Mouse (Mus musculus) embryonic facial prominence, embryonic 11.5 days (tissue): ENCODE measurements around the gene Akt1s1. TPM values are rescaled to one million over a fixed set of nuclear protein-coding genes. Genes with fewer than 3 reads are reported as not detected.

Experiments
- ATAC-seq: fragments of 200-750 bp; cut with Nextera tagmentation; replicated peaks from 2 replicates; pipeline ENCODE4 v1.8.0; 2017; ENCODE audit warnings: low read depth; ENCODE audit not compliant: insufficient number of reproducible peaks, low FRiP score, low TSS enrichment
- DNase-seq: peaks from one replicate; pipeline ENCODE4 v3.0.0-alpha.2; 2015; ENCODE audit warnings: low spot score
- H3K27ac ChIP-seq: fragments of 300-500 bp; sonication (generic); replicated peaks from 2 replicates; pipeline ENCODE4 v1.5.1; 2014; ENCODE audit warnings: mild to moderate bottlenecking, low read depth, low read length, control low read depth
- H3K27me3 ChIP-seq: fragments of 300-500 bp; sonication (generic); 2 replicates; pipeline ENCODE4 v1.6.1; 2014; ENCODE audit warnings: mild to moderate bottlenecking, low read length, moderate library complexity, mixed read lengths; ENCODE audit not compliant: control insufficient read depth, insufficient read depth
- H3K36me3 ChIP-seq: fragments of 300-500 bp; sonication (generic); replicated peaks from 2 replicates; pipeline ENCODE4 v1.6.1; 2014; ENCODE audit warnings: low read depth, mild to moderate bottlenecking, low read length, moderate library complexity, mixed read lengths; ENCODE audit not compliant: control insufficient read depth, insufficient read depth
- H3K4me1 ChIP-seq: fragments of 300-500 bp; sonication (generic); 2 replicates; pipeline ENCODE4 v1.6.1; 2014; ENCODE audit warnings: low read length, mixed read lengths; ENCODE audit not compliant: control insufficient read depth, insufficient read depth
- H3K4me2 ChIP-seq: fragments of 300-500 bp; sonication (generic); 2 replicates; pipeline ENCODE4 v1.6.1; 2014; ENCODE audit warnings: low read depth, mild to moderate bottlenecking, control low read depth, low read length, moderate library complexity
- H3K4me3 ChIP-seq: fragments of 300-500 bp; sonication (generic); 2 replicates; pipeline ENCODE4 v1.5.1; 2014; ENCODE audit warnings: low read depth, low read length, control low read depth
- H3K9ac ChIP-seq: fragments of 300-500 bp; sonication (generic); replicated peaks from 2 replicates; pipeline ENCODE4 v1.6.1; 2014; ENCODE audit warnings: mild to moderate bottlenecking, control low read depth, low read length
- H3K9me3 ChIP-seq: fragments of 300-500 bp; sonication (generic); replicated peaks from 2 replicates; pipeline ENCODE4 v1.6.1; 2016; ENCODE audit warnings: mild to moderate bottlenecking, low read length, inconsistent platforms, mixed read lengths; ENCODE audit not compliant: control insufficient read depth
- WGBS: fragments of 180-500 bp; shearing (Covaris S2); extraction: QIAGEN DNeasy Blood & Tissue Kit; methylation state at CpG from one replicate; pipeline ENCODE4 v1.1.7; 2014; 5-methylcytosine and 5-hydroxymethylcytosine counted together
- polyA plus RNA-seq: library from polyadenylated mRNA; unstranded; fragments of >200 nt; fragmentation: Nextera tagmentation; extraction: Ambion mirVana; gene quantifications from 2 replicates; pipeline ENCODE4 v1.2.1, GENCODE M21; 2014

Akt1s1 gene
- polyA plus RNA-seq, result 32.4 and 42.5 TPM in 2 replicates

GRCm38 (mm10) chr7:44848561-44849415 lies at the start of gene Akt1s1, which contains the start of gene Tbc1d17:
TSS of gene Akt1s1 (plus strand) at chr7:44848991.
TSS of gene Tbc1d17 (minus strand) at chr7:44849079.
- Histone ChIP-seq H3K36me3 (peaks cover 5% of the 10 kb centered on the region), H3K27me3 (no peaks in the 10 kb centered on the region), H3K4me1 (peaks cover 5% of the 10 kb centered on the region), H3K4me2 (peak within 1 kb of the TSS; percentile 62), H3K4me3 (peak within 1 kb of the TSS; percentile 69), H3K27ac (peak within 1 kb of the TSS; percentile 88), H3K9ac (peak within 1 kb of the TSS; percentile 81), H3K9me3 (no peaks in the 10 kb centered on the region)
- WGBS, result under 1% methylated on average over 54 of the region's 54 CpGs
- ATAC-seq, result peak; percentile 78
- DNase-seq, result peak; percentile 97

GRCm38 (mm10) chr7:44808927-44809326 lies 39.9 kb upstream of the Akt1s1 start:
- H3K9ac ChIP-seq, result no peak overlapping the region
- no peaks in the 10 kb centered on the region for H3K4me1 ChIP-seq
- no peak overlapping the region for H3K4me2 ChIP-seq
- ATAC-seq, result no peak
- H3K36me3 ChIP-seq, result no peaks in the 10 kb centered on the region
- 78% methylated on average over 2 of the region's 2 CpGs for WGBS
- no peak overlapping the region for H3K4me3 ChIP-seq
- no peaks in the 10 kb centered on the region for H3K9me3 ChIP-seq
- no peak overlapping the region for H3K27ac ChIP-seq
- no peaks in the 10 kb centered on the region for H3K27me3 ChIP-seq
- no peak for DNase-seq

GRCm38 (mm10) chr7:44809466-44809865 lies 39.3 kb upstream of the Akt1s1 start:
- Histone ChIP-seq H3K36me3 (no peaks in the 10 kb centered on the region), H3K4me3 (no peak overlapping the region), H3K27me3 (no peaks in the 10 kb centered on the region), H3K4me1 (no peaks in the 10 kb centered on the region), H3K27ac (no peak overlapping the region), H3K9me3 (no peaks in the 10 kb centered on the region), H3K4me2 (no peak overlapping the region), H3K9ac (no peak overlapping the region)
- DNase-seq (no peak), ATAC-seq (no peak)
- 86% methylated on average over 3 of the region's 3 CpGs for WGBS

GRCm38 (mm10) chr7:44810365-44810764 lies 38.4 kb upstream of the Akt1s1 start:
- no peak overlapping the region for H3K9ac ChIP-seq
- WGBS, result 76% methylated on average over 4 of the region's 4 CpGs
- no peaks in the 10 kb centered on the region for H3K9me3 ChIP-seq
- DNase-seq, result no peak
- H3K27ac ChIP-seq, result no peak overlapping the region
- peaks cover 4% of the 10 kb centered on the region; the same call in 1 of the 2 replicates for H3K4me1 ChIP-seq
- H3K4me2 ChIP-seq, result no peak overlapping the region
- H3K27me3 ChIP-seq, result no peaks in the 10 kb centered on the region
- no peaks in the 10 kb centered on the region for H3K36me3 ChIP-seq
- ATAC-seq, result no peak
- H3K4me3 ChIP-seq, result no peak overlapping the region

GRCm38 (mm10) chr7:44810819-44811557 lies 37.8 kb upstream of the Akt1s1 start:
- Histone ChIP-seq H3K36me3 (no peaks in the 10 kb centered on the region), H3K27ac (no peak overlapping the region), H3K9ac (no peak overlapping the region), H3K9me3 (no peaks in the 10 kb centered on the region), H3K4me1 (peaks cover 4% of the 10 kb centered on the region; the same call in 1 of the 2 replicates), H3K4me3 (no peak overlapping the region), H3K4me2 (no peak overlapping the region), H3K27me3 (no peaks in the 10 kb centered on the region)
- WGBS, result 84% methylated on average over 7 of the region's 7 CpGs
- DNase-seq, result no peak
- no peak for ATAC-seq

- DNase-seq, result no peak
- Histone ChIP-seq H3K9ac (no peak overlapping the region), H3K36me3 (no peaks in the 10 kb centered on the region), H3K9me3 (no peaks in the 10 kb centered on the region), H3K4me3 (no peak overlapping the region), H3K4me2 (no peak overlapping the region), H3K4me1 (peaks cover 8% of the 10 kb centered on the region), H3K27me3 (no peaks in the 10 kb centered on the region), H3K27ac (no peak overlapping the region)
- ATAC-seq, result no peak
- 87% methylated on average over 20 of the region's 20 CpGs for WGBS
These were observed 36.0 kb upstream of the Akt1s1 start for GRCm38 (mm10) chr7:44812651-44813325.

GRCm38 (mm10) chr7:44813985-44814384 lies 34.8 kb upstream of the Akt1s1 start:
- no peaks in the 10 kb centered on the region for H3K27me3 ChIP-seq
- ATAC-seq (no peak), DNase-seq (no peak)
- no peak overlapping the region for H3K9ac ChIP-seq
- peaks cover 14% of the 10 kb centered on the region for H3K4me1 ChIP-seq
- no peak overlapping the region for H3K4me2 ChIP-seq
- no peak overlapping the region for H3K4me3 ChIP-seq
- no peak overlapping the region for H3K27ac ChIP-seq
- no peaks in the 10 kb centered on the region for H3K9me3 ChIP-seq
- no peaks in the 10 kb centered on the region for H3K36me3 ChIP-seq
- WGBS, result 93% methylated on average over 3 of the region's 3 CpGs
